Mouse (Mus musculus): ENCODE data around the gene Gm5148. TPM values are rescaled to one million over a fixed set of nuclear protein-coding genes. Genes with fewer than 3 reads are reported as not detected.

Gm5148 gene
- polyA plus RNA-seq, 1 experiment: 13.9 TPM

DNA sequence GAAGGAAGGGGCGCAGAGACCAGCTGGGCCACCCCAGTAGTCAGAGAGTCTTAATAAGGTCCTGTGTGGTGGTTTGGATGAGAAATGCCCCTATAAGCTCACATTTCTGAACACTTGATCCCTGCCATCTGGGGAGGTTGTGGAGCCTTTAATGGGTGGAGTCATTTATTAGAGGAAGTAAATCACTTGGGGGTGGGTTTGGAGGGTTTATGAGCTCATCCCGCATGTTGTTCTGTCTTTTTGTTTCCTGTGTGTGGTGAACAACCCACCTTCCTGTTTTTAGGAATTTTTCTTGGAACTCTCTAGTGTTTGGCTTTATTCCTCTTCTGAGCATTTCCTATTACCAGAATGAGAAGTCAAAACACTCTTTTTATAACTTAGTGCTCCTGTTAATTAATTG is 19.8 kb upstream of the Gm5148 start:
- H3K4me1 ChIP-seq (ENCODE audit: control insufficient read depth, insufficient read depth, low read length): no peaks in the 10 kb centered on the region
- no peak for TF ChIP-seq CTCF (IDR thresholded peaks at IDR 0.05; ENCODE audit: extremely low read depth, insufficient read depth, low read length)
- TF ChIP-seq POLR2A (IDR thresholded peaks at IDR 0.05; ENCODE audit: extremely low read depth, insufficient read depth, low read length): no peak

DNA sequence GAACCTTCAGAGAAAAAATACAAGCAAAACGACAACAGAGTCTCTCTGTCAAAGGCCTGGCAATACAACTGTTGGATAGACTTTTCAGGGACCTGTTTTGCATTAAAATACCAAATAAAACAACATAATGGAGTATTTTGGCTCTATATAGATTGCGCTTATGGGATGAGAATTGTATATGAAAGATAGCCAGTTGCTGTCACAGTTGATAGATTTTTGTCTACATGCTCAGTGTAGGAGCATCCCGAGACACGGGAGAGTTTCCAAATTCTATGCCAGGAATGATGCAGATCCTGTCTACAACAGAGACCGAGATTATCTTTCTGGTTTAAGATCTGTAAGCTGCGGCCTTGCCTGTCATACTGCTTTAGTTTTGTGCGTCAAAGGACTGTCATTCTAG is 15.7 kb upstream of the Gm5148 start:
- peaks cover 3% of the 10 kb centered on the region; the same call in 1 of the 2 replicates for H3K4me1 ChIP-seq (ENCODE audit: control insufficient read depth, insufficient read depth, low read length)
- H3K4me3 ChIP-seq (ENCODE audit: insufficient read depth, low read length): no peak overlapping the region
- H3K27ac ChIP-seq (ENCODE audit: insufficient read depth, low read length): no peak overlapping the region
- TF ChIP-seq POLR2A (IDR thresholded peaks at IDR 0.05; ENCODE audit: extremely low read depth, insufficient read depth, low read length) (no peak), CTCF (IDR thresholded peaks at IDR 0.05; ENCODE audit: extremely low read depth, insufficient read depth, low read length) (no peak)

More for the DNA sequence above, 19.8 kb upstream of the Gm5148 start:
- H3K4me3 ChIP-seq (ENCODE audit: insufficient read depth, low read length): no peak overlapping the region
- no peak overlapping the region for H3K27ac ChIP-seq (ENCODE audit: insufficient read depth, low read length)

DNA sequence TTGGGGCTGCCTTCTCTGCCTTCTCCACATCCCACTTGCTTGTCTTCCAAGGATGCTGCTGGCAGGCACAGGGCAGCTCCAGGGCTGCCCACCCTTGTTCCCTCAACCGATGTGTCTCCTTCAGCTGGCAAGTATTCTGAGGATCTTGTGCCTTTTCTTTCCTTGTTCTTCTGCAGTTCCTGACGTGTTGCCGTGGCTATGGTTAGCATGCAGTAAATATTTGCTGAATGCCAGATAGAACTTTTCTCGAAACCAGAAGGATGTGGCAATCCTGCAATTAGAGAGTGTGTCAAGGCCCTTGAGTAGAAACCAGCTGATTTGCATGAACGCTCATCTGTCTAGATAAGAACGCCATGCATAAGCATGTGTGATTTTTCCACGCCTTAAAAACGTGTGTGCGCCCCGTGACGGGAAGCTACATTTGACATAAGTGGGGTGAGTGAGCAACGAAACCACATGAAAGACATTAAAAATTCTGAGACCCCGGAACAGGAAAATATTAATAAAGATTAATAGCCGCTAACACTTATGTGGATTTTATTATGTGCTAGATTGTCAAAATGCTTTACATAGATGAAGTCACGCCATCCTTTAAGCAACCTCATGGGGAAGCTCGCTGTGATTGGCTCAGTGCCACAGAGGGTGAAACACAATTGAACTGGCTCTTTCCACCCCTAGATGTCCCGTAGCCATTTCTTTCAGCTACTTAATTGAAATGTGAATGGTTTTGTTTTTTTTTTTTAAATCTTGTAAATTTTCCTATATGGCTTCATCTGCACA is 14.1 kb upstream of the Gm5148 start:
- Histone ChIP-seq H3K4me3 (ENCODE audit: insufficient read depth, low read length) (no peak overlapping the region), H3K27ac (ENCODE audit: insufficient read depth, low read length) (no peak overlapping the region), H3K4me1 (ENCODE audit: control insufficient read depth, insufficient read depth, low read length) (peaks cover 3% of the 10 kb centered on the region; the same call in 1 of the 2 replicates)
- TF ChIP-seq CTCF (IDR thresholded peaks at IDR 0.05; ENCODE audit: extremely low read depth, insufficient read depth, low read length) (no peak), POLR2A (IDR thresholded peaks at IDR 0.05; ENCODE audit: extremely low read depth, insufficient read depth, low read length) (no peak)

DNA sequence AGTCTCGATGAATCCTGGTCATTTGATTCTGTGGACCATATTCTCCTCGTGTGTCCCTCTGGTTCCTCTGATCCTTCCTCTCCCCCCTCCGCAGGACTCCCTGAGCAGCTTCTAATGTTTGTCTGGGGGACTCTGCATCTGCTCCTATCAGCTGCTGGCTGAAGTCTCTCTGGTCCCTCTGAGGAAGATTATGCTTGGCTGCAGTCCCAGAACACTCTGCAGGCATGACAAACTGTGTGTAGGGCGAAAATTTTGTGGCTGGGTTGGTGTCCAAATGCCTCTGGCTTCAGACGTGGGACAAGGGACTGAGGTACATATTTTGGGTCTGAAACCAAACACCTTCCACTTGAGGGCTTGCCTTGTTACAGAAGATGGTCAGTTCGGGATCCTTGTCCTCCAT is 13.1 kb upstream of the Gm5148 start:
- no peak for TF ChIP-seq POLR2A (IDR thresholded peaks at IDR 0.05; ENCODE audit: extremely low read depth, insufficient read depth, low read length)
- no peak for TF ChIP-seq CTCF (IDR thresholded peaks at IDR 0.05; ENCODE audit: extremely low read depth, insufficient read depth, low read length)
- Histone ChIP-seq H3K4me1 (ENCODE audit: control insufficient read depth, insufficient read depth, low read length) (peaks cover 3% of the 10 kb centered on the region; the same call in 1 of the 2 replicates), H3K27ac (ENCODE audit: insufficient read depth, low read length) (no peak overlapping the region), H3K4me3 (ENCODE audit: insufficient read depth, low read length) (no peak overlapping the region)

DNA sequence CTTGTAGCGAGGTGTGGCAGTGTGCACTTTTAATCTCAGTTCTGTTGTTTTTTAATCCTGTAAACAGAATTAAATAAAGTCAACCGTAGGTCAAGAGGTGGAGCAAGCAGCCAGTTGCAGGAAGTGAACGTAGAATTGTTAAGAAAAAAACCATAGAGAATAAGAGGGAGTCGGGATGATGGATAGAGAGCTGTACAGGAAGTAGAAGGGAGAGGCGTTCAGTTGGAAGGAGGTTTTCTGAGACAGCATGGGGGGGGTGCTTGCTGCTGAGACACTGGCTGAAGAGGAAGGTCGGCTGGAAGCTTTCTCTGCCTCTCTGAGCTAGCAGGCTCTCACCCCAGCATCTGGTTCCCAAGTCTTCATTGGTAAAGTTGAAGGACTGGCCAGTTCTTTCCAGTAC is 10.9 kb upstream of the Gm5148 start:
- TF ChIP-seq CTCF (IDR thresholded peaks at IDR 0.05; ENCODE audit: extremely low read depth, insufficient read depth, low read length): no peak
- TF ChIP-seq POLR2A (IDR thresholded peaks at IDR 0.05; ENCODE audit: extremely low read depth, insufficient read depth, low read length): no peak
- H3K27ac ChIP-seq (ENCODE audit: insufficient read depth, low read length): no peak overlapping the region
- H3K4me3 ChIP-seq (ENCODE audit: insufficient read depth, low read length): no peak overlapping the region
- H3K4me1 ChIP-seq (ENCODE audit: control insufficient read depth, insufficient read depth, low read length): peaks cover 3% of the 10 kb centered on the region; the same call in 1 of the 2 replicates

DNA sequence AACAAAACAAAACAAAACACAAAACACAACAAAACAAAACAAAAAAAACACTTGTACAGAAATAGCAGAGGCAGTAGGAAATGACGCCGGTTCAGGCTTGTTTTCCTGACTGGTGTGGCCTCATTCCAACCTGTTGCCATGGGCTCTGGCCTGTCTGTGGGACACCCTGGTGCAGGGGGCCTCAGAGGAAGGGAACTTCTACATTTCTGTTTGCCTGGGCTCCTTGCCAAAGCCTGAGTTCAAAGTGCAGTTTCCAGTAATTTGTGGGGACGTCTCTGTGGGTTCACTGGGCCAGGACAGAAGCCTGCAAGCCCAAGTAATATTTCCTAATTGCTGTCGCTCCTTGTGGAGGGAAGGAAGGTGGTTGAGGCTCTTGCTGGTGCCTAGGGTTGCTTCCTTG is 4.9 kb upstream of the Gm5148 start:
- Histone ChIP-seq H3K27ac (ENCODE audit: insufficient read depth, low read length) (no peak overlapping the region), H3K4me1 (ENCODE audit: control insufficient read depth, insufficient read depth, low read length) (peaks cover 2% of the 10 kb centered on the region; the same call in 1 of the 2 replicates), H3K4me3 (ENCODE audit: insufficient read depth, low read length) (no peak overlapping the region)
- no peak for TF ChIP-seq CTCF (IDR thresholded peaks at IDR 0.05; ENCODE audit: extremely low read depth, insufficient read depth, low read length)
- TF ChIP-seq POLR2A (IDR thresholded peaks at IDR 0.05; ENCODE audit: extremely low read depth, insufficient read depth, low read length): no peak

DNA sequence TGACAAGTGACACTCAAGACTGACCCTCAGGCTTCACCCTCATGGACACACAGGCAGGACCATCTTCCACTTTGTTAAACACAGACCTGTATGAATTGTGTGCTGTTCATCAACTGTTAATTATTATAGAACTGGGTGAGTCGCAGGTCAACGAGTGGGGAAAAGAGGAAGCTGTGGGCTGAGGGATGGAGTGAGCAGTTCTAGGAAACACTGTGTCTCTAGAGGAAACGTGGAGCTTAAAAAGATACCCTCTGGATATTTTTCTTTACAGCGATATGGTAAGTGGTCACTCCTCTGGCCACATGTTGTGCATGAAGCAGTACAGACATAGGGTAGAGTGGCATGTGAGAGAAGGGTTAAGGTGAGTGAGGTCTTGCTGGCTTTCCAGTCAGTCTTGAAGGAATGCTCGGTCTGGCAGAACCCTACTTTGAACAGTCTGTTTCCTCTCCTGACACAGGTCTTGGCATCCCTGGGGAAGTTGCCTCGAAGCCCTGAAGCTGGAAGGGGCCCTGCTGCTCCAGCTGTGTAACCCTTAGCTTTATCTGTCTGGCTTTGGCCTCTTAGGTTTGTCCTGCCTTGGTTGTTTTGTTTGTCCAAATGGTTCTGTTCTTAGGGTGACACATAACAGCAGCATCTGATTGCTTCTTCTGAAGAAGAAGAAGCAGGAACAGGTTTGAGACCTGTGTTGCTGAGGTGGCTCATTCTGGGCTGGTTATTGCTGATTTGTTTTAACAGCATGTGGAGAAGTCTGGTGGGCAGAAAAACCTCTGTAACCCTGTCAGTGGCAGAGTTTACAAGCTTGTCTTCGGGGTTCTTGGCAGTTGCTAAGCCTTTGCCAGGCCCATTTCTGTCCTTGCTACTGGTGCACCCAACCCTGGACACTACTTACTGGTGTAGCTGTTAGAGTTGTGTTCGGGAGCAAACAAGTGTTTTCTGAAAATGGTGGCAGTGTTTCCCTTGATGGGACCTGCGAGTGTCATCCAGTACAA is 4.1 kb upstream of the Gm5148 start:
- TF ChIP-seq CTCF (IDR thresholded peaks at IDR 0.05; ENCODE audit: extremely low read depth, insufficient read depth, low read length) (no peak), POLR2A (IDR thresholded peaks at IDR 0.05; ENCODE audit: extremely low read depth, insufficient read depth, low read length) (no peak)
- H3K4me1 ChIP-seq (ENCODE audit: control insufficient read depth, insufficient read depth, low read length): peaks cover 2% of the 10 kb centered on the region; the same call in 1 of the 2 replicates
- H3K27ac ChIP-seq (ENCODE audit: insufficient read depth, low read length): no peak overlapping the region
- no peak overlapping the region for H3K4me3 ChIP-seq (ENCODE audit: insufficient read depth, low read length)

DNA sequence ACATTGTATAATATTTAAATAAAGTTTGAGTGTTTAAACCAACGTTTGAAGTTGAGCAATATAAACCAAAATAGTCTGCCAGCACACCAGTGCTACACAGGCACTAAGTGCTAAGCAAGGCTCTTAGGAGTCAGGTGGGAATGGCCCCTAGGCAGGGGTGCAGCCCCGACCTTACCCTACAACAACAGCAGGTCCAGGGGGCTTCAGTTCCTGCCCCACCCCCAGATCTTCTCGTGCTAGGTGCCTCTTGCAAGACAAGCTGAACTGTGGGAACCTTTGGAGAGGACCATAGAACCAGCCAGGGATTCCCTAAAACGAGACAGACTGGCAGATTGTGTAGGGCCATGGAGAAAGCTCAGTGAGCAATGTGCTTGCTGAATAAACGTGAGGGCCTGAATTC is 3.1 kb upstream of the Gm5148 start:
- Histone ChIP-seq H3K4me1 (ENCODE audit: control insufficient read depth, insufficient read depth, low read length) (peaks cover 2% of the 10 kb centered on the region; the same call in 1 of the 2 replicates), H3K4me3 (ENCODE audit: insufficient read depth, low read length) (no peak overlapping the region), H3K27ac (ENCODE audit: insufficient read depth, low read length) (no peak overlapping the region)
- TF ChIP-seq CTCF (IDR thresholded peaks at IDR 0.05; ENCODE audit: extremely low read depth, insufficient read depth, low read length) (no peak), POLR2A (IDR thresholded peaks at IDR 0.05; ENCODE audit: extremely low read depth, insufficient read depth, low read length) (no peak)

DNA sequence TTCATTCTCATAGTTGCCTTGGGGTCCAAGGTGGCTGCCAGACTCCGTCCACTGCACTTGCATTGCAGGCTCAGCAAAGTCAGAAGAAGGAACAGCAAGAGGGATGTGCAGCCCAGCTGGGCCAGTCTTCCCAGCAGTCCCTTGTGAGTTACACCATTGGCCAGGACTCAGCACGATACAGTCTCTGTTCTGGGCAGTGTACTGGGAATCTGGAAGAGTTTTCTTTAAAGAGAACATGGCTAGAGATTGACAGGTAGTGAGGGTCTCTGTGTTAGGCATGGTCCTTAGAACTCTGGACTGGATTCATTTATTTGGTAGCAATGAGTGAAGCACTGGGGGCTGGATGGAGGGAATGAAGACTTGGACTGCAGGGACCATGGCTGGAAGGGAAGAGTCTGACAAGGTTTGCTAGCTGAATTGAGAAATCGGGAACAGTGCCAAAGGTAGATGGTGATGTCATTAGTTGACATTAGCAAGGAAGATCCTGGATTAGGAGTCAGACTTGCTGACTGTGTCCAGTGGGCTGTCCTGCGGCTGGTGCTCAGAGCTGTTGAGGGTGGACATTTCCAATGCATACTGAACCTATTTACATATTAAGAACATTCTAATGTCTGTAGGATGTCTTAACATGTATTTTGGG is 2.3 kb upstream of the Gm5148 start:
- TF ChIP-seq CTCF (IDR thresholded peaks at IDR 0.05; ENCODE audit: extremely low read depth, insufficient read depth, low read length) (no peak), POLR2A (IDR thresholded peaks at IDR 0.05; ENCODE audit: extremely low read depth, insufficient read depth, low read length) (no peak)

More for the DNA sequence above, 2.3 kb upstream of the Gm5148 start:
- H3K4me1 ChIP-seq (ENCODE audit: control insufficient read depth, insufficient read depth, low read length): peaks cover 2% of the 10 kb centered on the region; the same call in 1 of the 2 replicates
- no peak overlapping the region for H3K4me3 ChIP-seq (ENCODE audit: insufficient read depth, low read length)
- H3K27ac ChIP-seq (ENCODE audit: insufficient read depth, low read length): no peak overlapping the region

Data from cortical plate, adult 2 months (tissue).